Mouse (Mus musculus) heart, adult 2 months (tissue): Measurements from ENCODE around the gene Fbxo17. TPM values are rescaled to one million over a fixed set of nuclear protein-coding genes. Genes with fewer than 3 reads are reported as not detected.

Experiments
- DNase-seq, 2 experiments: peaks; one replicate each; pipeline ENCODE4 v3.0.0; 2021
- H3K27ac ChIP-seq: fragments of 200-600 bp; 2 replicates; pipeline ENCODE4 v1.8.1; 2022
- H3K27me3 ChIP-seq: fragments of 200-500 bp; 2 replicates; pipeline ENCODE4 v1.6.1; 2012; ENCODE audit warnings: mild to moderate bottlenecking, low read length, inconsistent platforms, mixed read lengths; ENCODE audit not compliant: control insufficient read depth, insufficient read depth
- H3K36me3 ChIP-seq: fragments of 200-500 bp; 2 replicates; pipeline ENCODE4 v1.6.1; 2012; ENCODE audit warnings: low read length, inconsistent platforms; ENCODE audit not compliant: control insufficient read depth, insufficient read depth
- H3K4me1 ChIP-seq: fragments of 200-500 bp; 2 replicates; pipeline ENCODE4 v1.6.1; 2011; ENCODE audit warnings: low read length; ENCODE audit not compliant: control insufficient read depth, insufficient read depth
- H3K4me3 ChIP-seq: fragments of 200-600 bp; 2 replicates; pipeline ENCODE4 v1.8.1; 2022
- H3K79me2 ChIP-seq: fragments of 200-500 bp; replicated peaks from 2 replicates; pipeline ENCODE4 v1.6.1; 2012; ENCODE audit warnings: mild to moderate bottlenecking, inconsistent platforms, low read length, moderate library complexity, mixed read lengths; ENCODE audit not compliant: control insufficient read depth, insufficient read depth
- H3K9ac ChIP-seq: fragments of 200-500 bp; 2 replicates; pipeline ENCODE4 v1.6.1; 2012; ENCODE audit warnings: low read depth, mild to moderate bottlenecking, control low read depth, inconsistent platforms, low read length, mixed read lengths
- CTCF ChIP-seq: fragments of 200-600 bp; IDR thresholded peaks from 2 replicates; pipeline ENCODE4 v1.8.1; 2022; ENCODE audit warnings: antibody characterized with exemption, mild to moderate bottlenecking, moderate library complexity
- EP300 ChIP-seq: fragments of 200-500 bp; IDR thresholded peaks from 2 replicates; pipeline ENCODE4 v1.6.1; 2011; ENCODE audit warnings: low read depth, low read length, control low read depth; ENCODE audit not compliant: insufficient read depth
- POLR2A ChIP-seq: fragments of 200-500 bp; IDR thresholded peaks from 2 replicates; pipeline ENCODE4 v1.6.1; 2011; ENCODE audit warnings: mild to moderate bottlenecking, low read depth, low read length, control low read depth; ENCODE audit not compliant: insufficient read depth
- WGBS: fragments of 180-500 bp; shearing (Covaris S2); methylation state at CpG from one replicate; pipeline ENCODE4 v1.1.7; 2018; 5-methylcytosine and 5-hydroxymethylcytosine counted together
- intact Hi-C: fragments of 180-260 bp; cut with DNase I; formaldehyde crosslinking; loops from one replicate; pipeline ENCODE4 v1.15.1; 2025
- polyA plus RNA-seq: library from polyadenylated mRNA; depleted of rRNA; stranded (reverse); fragments of >200 nt; gene quantifications from 2 replicates; pipeline ENCODE4 v1.2.3, GENCODE M21; 2012
- total RNA-seq, 2 experiments: library from RNA; stranded (reverse); gene quantifications; 2 replicates each; pipeline ENCODE4 v1.2.3; 2021

Gene Fbxo17
- total and polyA plus RNA-seq, 3 experiments, result 0.37 to 2.0 (median 0.57) TPM

- WGBS, result under 1% methylated on average over 39 of the region's 39 CpGs
Measured at GRCm38 (mm10) chr7:28741709-28742438, 25.3 kb downstream of the Fbxo17 start, which contains the start of the genes Mrps12 and Sars2. TSS of gene Mrps12 (minus strand) at chr7:28741820. TSS of gene Sars2 (plus strand) at chr7:28741992.

GRCm38 (mm10) chr7:28749935-28750334, 33.3 kb downstream of the Fbxo17 start:
- no peak for DNase-seq
- H3K27ac ChIP-seq, result no peak overlapping the region
- WGBS, result 92% methylated on average over 7 of the region's 7 CpGs
- TF ChIP-seq EP300 (no peak), CTCF (no peak), POLR2A (no peak)
- no peak overlapping the region for H3K4me3 ChIP-seq
- H3K36me3 ChIP-seq, result no peaks in the 10 kb centered on the region
- intact Hi-C loops, result no loop called here
- H3K9ac ChIP-seq, result no peak overlapping the region
- H3K79me2 ChIP-seq, result no peaks in the 10 kb centered on the region
- H3K27me3 ChIP-seq, result no peaks in the 10 kb centered on the region
- H3K4me1 ChIP-seq, result no peaks in the 10 kb centered on the region

More at GRCm38 (mm10) chr7:28741709-28742438, 25.3 kb downstream of the Fbxo17 start, which contains the start of the genes Mrps12 and Sars2:
- Histone ChIP-seq H3K36me3 (no peaks in the 10 kb centered on the region), H3K9ac (peak within 1 kb of the TSS; percentile 81), H3K27me3 (no peaks in the 10 kb centered on the region), H3K27ac (peak within 1 kb of the TSS; percentile 97), H3K4me1 (peaks cover 5% of the 10 kb centered on the region), H3K79me2 (no peaks in the 10 kb centered on the region), H3K4me3 (peak within 1 kb of the TSS; percentile 93)
- intact Hi-C loops, result no loop called here
- TF ChIP-seq POLR2A, result peak; percentile 97
- TF ChIP-seq EP300, result no peak
- peak; percentile 99; the same call in 1 of the 2 replicates for TF ChIP-seq CTCF
- DNase-seq, result peak; percentile 96 to 98

GRCm38 (mm10) chr7:28756079-28756478, 39.5 kb downstream of the Fbxo17 start, which contains the start of gene Ccer2:
TSS of gene Ccer2 (plus strand) at chr7:28756174.
- TF ChIP-seq EP300 (no peak), CTCF (no peak), POLR2A (no peak)
- Histone ChIP-seq H3K4me1 (no peaks in the 10 kb centered on the region), H3K79me2 (no peaks in the 10 kb centered on the region), H3K27ac (no peak within 1 kb of the TSS), H3K9ac (no peak within 1 kb of the TSS), H3K27me3 (no peaks in the 10 kb centered on the region; the same call in 1 of the 2 replicates), H3K36me3 (no peaks in the 10 kb centered on the region), H3K4me3 (no peak within 1 kb of the TSS)
- intact Hi-C loops, result no loop called here
- 5% methylated on average over 17 of the region's 17 CpGs for WGBS
- no peak for DNase-seq

GRCm38 (mm10) chr7:28758623-28759022, 42.0 kb downstream of the Fbxo17 start:
- H3K9ac ChIP-seq, result no peak overlapping the region
- H3K4me1 ChIP-seq, result no peaks in the 10 kb centered on the region
- DNase-seq, result no peak
- TF ChIP-seq EP300, result no peak
- TF ChIP-seq CTCF, result no peak
- no peak for TF ChIP-seq POLR2A
- H3K27ac ChIP-seq, result no peak overlapping the region
- H3K79me2 ChIP-seq, result no peaks in the 10 kb centered on the region
- no peaks in the 10 kb centered on the region for H3K36me3 ChIP-seq
- no peaks in the 10 kb centered on the region; the same call in 1 of the 2 replicates for H3K27me3 ChIP-seq
- H3K4me3 ChIP-seq, result no peak overlapping the region
- intact Hi-C loops, result no loop called here
- 83% methylated on average over 13 of the region's 13 CpGs for WGBS

GRCm38 (mm10) chr7:28761907-28762306, 45.3 kb downstream of the Fbxo17 start:
- 75% methylated on average over 9 of the region's 9 CpGs for WGBS
- TF ChIP-seq POLR2A (no peak), CTCF (no peak), EP300 (no peak)
- Histone ChIP-seq H3K9ac (no peak overlapping the region), H3K4me1 (peaks cover 4% of the 10 kb centered on the region), H3K79me2 (peaks cover under 1% of the 10 kb centered on the region), H3K27me3 (no peaks in the 10 kb centered on the region), H3K36me3 (no peaks in the 10 kb centered on the region), H3K27ac (no peak overlapping the region), H3K4me3 (no peak overlapping the region)
- no peak for DNase-seq
- intact Hi-C loops, result no loop called here

- Histone ChIP-seq H3K27me3 (no peaks in the 10 kb centered on the region), H3K36me3 (no peaks in the 10 kb centered on the region), H3K27ac (no peak overlapping the region), H3K4me3 (no peak overlapping the region), H3K4me1 (peaks cover 5% of the 10 kb centered on the region), H3K79me2 (peaks cover 4% of the 10 kb centered on the region), H3K9ac (no peak overlapping the region)
- intact Hi-C loops, result loop anchor here (5.0 kb wide), 1 partner anchor 217 kb away; the partner anchor contains the start of genes Eif3k and Map4k1
- no peak for TF ChIP-seq CTCF
- no peak for TF ChIP-seq POLR2A
- no peak for TF ChIP-seq EP300
- 68% methylated on average over 6 of the region's 6 CpGs for WGBS
- DNase-seq, result no peak
Measured at GRCm38 (mm10) chr7:28765211-28765610, 48.6 kb downstream of the Fbxo17 start.
